Mouse (Mus musculus) thymus, adult 2 months (tissue): ENCODE results near the gene Creb3.

Source experiments
- CTCF ChIP-seq: fragments of 200-500 bp; IDR thresholded peaks from 2 replicates; pipeline ENCODE4 v1.5.1; 2012; ENCODE audit warnings: mild to moderate bottlenecking, control low read depth, low read length, moderate library complexity, borderline replicate concordance; ENCODE audit not compliant: control insufficient read depth, poor library complexity, insufficient read depth; ENCODE audit errors: extremely low read depth
- POLR2A ChIP-seq: fragments of 200-500 bp; IDR thresholded peaks from 2 replicates; pipeline ENCODE4 v1.6.1; 2012; ENCODE audit warnings: mild to moderate bottlenecking, low read length, control low read depth, moderate library complexity; ENCODE audit not compliant: control insufficient read depth, poor library complexity, insufficient read depth; ENCODE audit errors: extremely low read depth

DNA sequence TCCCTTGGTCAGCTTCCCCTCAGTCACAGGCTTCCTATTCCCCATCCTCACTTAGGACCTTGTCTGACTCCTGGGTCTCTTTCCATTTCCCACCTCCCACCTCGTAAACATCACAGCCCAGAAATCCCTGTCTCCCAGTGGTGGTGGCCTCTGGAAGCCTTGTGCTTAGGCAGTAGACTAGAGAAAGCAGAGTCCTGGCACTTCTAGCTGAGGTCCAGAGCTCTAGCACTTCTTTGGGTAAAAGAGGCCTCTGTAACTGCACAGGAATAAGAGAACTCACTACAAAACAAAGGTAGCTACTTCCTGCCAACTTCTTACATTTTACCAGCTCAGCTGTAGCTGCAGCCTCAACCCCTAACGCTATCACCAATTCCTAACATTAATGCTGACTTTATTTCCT is 1.2 kb upstream of the Creb3 start:
- TF ChIP-seq POLR2A = no peak
- TF ChIP-seq CTCF = no peak
